Mouse (Mus musculus) hindbrain, embryonic 11.5 days (tissue): Measurements from ENCODE around the gene Rnf214. TPM values are rescaled to one million over a fixed set of nuclear protein-coding genes. Genes with fewer than 3 reads are reported as not detected.
A peak's percentile ranks its signal among the peaks of the same experiment; 100 is the strongest.

Source experiments
- ATAC-seq: fragments of 200-750 bp; cut with Nextera tagmentation; 2 replicates; pipeline ENCODE4 v1.8.0; 2017; ENCODE audit warnings: mild to moderate bottlenecking, moderate TSS enrichment, moderate library complexity; ENCODE audit not compliant: low FRiP score
- DNase-seq: peaks from one replicate; pipeline ENCODE4 v3.0.0-alpha.2; 2015; ENCODE audit warnings: low spot score
- H3K27ac ChIP-seq: fragments of 300-500 bp; sonication (generic); 2 replicates; pipeline ENCODE4 v1.5.1; 2014; ENCODE audit warnings: mild to moderate bottlenecking, low read depth, low read length
- H3K27me3 ChIP-seq: fragments of 300-500 bp; sonication (generic); 2 replicates; pipeline ENCODE4 v1.6.1; 2014; ENCODE audit warnings: mild to moderate bottlenecking, low read length, moderate library complexity, mixed read lengths; ENCODE audit not compliant: control insufficient read depth, insufficient read depth
- H3K36me3 ChIP-seq: fragments of 300-500 bp; sonication (generic); 2 replicates; pipeline ENCODE4 v1.6.1; 2014; ENCODE audit warnings: mild to moderate bottlenecking, low read length, moderate library complexity, mixed read lengths; ENCODE audit not compliant: control insufficient read depth, insufficient read depth
- H3K4me1 ChIP-seq: fragments of 300-500 bp; sonication (generic); replicated peaks from 2 replicates; pipeline ENCODE4 v1.6.1; 2014; ENCODE audit warnings: low read length, mixed read lengths; ENCODE audit not compliant: control insufficient read depth, insufficient read depth
- H3K4me2 ChIP-seq: fragments of 300-500 bp; sonication (generic); replicated peaks from 2 replicates; pipeline ENCODE4 v1.6.1; 2014; ENCODE audit warnings: mild to moderate bottlenecking, low read depth, low read length
- H3K4me3 ChIP-seq: fragments of 300-500 bp; sonication (generic); 2 replicates; pipeline ENCODE4 v1.5.1; 2014; ENCODE audit warnings: low read depth, low read length
- H3K9ac ChIP-seq: fragments of 300-500 bp; sonication (generic); 2 replicates; pipeline ENCODE4 v1.6.1; 2014; ENCODE audit warnings: low read depth, low read length
- H3K9me3 ChIP-seq: fragments of 300-500 bp; sonication (generic); 2 replicates; pipeline ENCODE4 v1.6.1; 2016; ENCODE audit warnings: low read length; ENCODE audit not compliant: control insufficient read depth
- whole genome bisulfite sequencing: fragments of 180-500 bp; shearing (Covaris S2); extraction: QIAGEN DNeasy Blood & Tissue Kit; methylation state at CpG from one replicate; pipeline ENCODE4 v1.1.7; 2014; 5-methylcytosine and 5-hydroxymethylcytosine counted together
- polyA plus RNA-seq: library from polyadenylated mRNA; unstranded; fragments of >200 nt; fragmentation: Nextera tagmentation; extraction: Ambion mirVana; gene quantifications from 2 replicates; pipeline ENCODE4 v1.2.1, GENCODE M21; 2014

Rnf214 gene
- polyA plus RNA-seq, 1 experiment from 2014 or later = 109 TPM

DNA sequence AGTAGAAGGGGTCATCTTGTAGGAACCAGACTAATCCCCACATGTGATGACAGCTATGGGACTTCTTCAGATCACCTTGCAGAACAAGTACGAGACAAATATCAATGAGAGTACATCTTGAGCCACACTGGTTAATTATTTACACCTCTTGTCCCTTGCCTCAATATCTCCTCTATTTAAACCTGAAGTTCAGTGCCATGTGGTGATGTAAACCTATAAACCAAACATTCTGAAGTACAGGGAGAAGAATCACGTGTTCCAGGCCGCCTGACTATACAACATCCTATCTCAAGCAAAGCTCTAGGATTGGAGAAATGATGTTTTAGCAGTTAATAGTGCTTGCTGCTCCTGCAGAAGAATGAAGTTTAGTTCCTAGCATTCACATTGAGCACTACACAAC lies 36.4 kb downstream of the Rnf214 start:
- H3K4me3 ChIP-seq = no peak overlapping the region
- ATAC-seq = no peak
- DNase-seq = no peak
- no peaks in the 10 kb centered on the region for H3K27me3 ChIP-seq
- no peaks in the 10 kb centered on the region for H3K4me1 ChIP-seq
- WGBS = 85% methylated on average over 3 of the region's 3 CpGs
- no peak overlapping the region for H3K9ac ChIP-seq
- no peak overlapping the region for H3K27ac ChIP-seq
- H3K36me3 ChIP-seq = peaks cover 14% of the 10 kb centered on the region
- H3K9me3 ChIP-seq = no peaks in the 10 kb centered on the region
- no peak overlapping the region for H3K4me2 ChIP-seq

DNA sequence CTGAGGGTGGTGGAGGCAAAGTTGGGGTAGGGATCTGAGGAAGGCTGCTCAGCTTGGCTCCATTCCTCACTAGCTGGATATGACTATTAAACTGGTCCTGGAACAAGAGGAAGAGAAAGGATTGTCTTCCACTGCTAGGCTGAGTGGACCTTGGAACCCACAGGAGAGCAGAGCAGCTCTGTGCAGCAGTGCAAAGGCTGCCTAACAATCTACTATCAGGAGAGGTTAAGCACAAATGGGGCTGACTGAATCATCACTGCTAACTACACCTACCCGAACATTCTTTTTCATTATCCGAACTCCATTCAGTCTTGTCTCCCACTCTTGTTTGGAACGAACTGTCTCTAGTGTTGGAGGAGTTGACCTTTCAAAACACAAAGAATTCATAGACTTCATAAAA lies 37.5 kb downstream of the Rnf214 start:
- no peak overlapping the region for H3K4me3 ChIP-seq
- H3K9ac ChIP-seq = no peak overlapping the region
- peaks cover 14% of the 10 kb centered on the region for H3K36me3 ChIP-seq
- ATAC-seq = no peak
- H3K4me2 ChIP-seq = no peak overlapping the region
- H3K27me3 ChIP-seq = no peaks in the 10 kb centered on the region
- H3K4me1 ChIP-seq = no peaks in the 10 kb centered on the region
- no peak for DNase-seq
- 100% methylated on average over 3 of the region's 3 CpGs for WGBS
- no peak overlapping the region for H3K27ac ChIP-seq
- H3K9me3 ChIP-seq = no peaks in the 10 kb centered on the region

DNA sequence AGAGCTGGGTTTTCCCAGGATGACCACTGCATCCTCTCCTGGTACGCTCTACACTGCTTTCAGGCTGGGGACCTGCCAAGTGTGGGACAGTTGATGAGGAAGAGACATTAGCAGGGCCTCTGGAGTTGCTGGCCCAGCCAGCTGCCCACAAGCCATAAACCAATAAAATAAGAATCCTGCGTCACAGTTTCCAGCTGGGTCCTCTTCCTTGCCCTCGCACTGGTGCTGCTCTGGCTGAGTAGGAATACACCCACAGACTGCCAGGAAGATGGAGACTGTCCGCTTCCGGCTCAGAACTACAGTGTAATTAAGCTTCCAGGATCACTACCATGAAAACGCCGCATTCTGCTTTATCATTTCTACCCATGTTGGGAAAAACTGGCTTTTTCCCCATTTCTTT lies 44.9 kb downstream of the Rnf214 start:
- Histone ChIP-seq H3K9me3 (no peaks in the 10 kb centered on the region), H3K4me3 (no peak overlapping the region), H3K27ac (0 out of 2 replicates have a peak overlapping the region, but pooled peaks have one; percentile 24), H3K4me1 (no peaks in the 10 kb centered on the region), H3K9ac (no peak overlapping the region), H3K4me2 (no peak overlapping the region), H3K36me3 (peaks cover 15% of the 10 kb centered on the region; the same call in 1 of the 2 replicates), H3K27me3 (no peaks in the 10 kb centered on the region)
- 88% methylated on average over 7 of the region's 7 CpGs for WGBS
- no peak for ATAC-seq
- no peak for DNase-seq

DNA sequence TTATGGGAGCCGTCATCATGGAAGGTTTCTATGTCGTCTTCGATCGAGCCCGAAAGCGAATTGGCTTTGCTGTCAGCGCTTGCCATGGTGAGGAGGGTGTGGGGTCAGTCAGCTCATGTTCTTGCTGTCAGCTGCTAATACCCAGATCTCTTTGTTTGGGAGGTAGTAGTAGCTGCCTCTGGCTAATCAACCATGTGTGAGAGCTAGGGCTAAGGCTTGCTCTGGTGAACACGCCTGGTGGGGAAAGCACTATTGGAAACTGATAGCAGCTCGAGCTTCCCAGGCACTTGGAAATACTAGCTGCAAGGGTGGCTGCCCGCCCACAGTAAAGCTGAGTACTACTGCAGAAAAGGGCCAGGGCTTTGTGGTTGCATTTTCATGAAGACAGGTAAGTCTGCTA lies 47.3 kb downstream of the Rnf214 start:
- ATAC-seq = no peak

DNA sequence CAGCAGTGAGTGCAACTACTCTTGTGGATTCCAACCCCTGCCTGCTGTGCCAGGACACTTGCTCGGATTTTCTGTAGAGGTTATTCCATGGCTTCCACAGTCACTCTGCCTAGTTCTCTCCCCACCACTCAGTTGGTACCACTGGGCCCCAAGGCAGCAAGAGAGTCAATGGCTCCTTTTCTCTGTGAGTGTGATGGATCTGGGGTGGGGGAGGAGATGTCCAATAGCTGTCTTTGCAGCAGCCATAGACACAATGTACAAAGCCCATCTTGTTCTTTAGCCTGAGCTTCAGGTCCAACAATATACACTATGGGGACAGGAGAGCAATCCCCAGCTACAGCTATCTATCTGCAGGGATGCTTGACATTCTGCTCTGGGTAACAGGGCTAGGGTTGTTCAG lies 52.6 kb downstream of the Rnf214 start:
- H3K36me3 ChIP-seq = peaks cover 2% of the 10 kb centered on the region; the same call in 1 of the 2 replicates

More for the DNA sequence above, 47.3 kb downstream of the Rnf214 start:
- DNase-seq = no peak
- no peaks in the 10 kb centered on the region for H3K27me3 ChIP-seq
- H3K9ac ChIP-seq = no peak overlapping the region
- no peak overlapping the region for H3K27ac ChIP-seq
- no peak overlapping the region for H3K4me2 ChIP-seq
- H3K4me1 ChIP-seq = no peaks in the 10 kb centered on the region
- WGBS = 93% methylated on average over 10 of the region's 10 CpGs
- H3K9me3 ChIP-seq = no peaks in the 10 kb centered on the region
- H3K4me3 ChIP-seq = no peak overlapping the region
- H3K36me3 ChIP-seq = peaks cover 15% of the 10 kb centered on the region; the same call in 1 of the 2 replicates

DNA sequence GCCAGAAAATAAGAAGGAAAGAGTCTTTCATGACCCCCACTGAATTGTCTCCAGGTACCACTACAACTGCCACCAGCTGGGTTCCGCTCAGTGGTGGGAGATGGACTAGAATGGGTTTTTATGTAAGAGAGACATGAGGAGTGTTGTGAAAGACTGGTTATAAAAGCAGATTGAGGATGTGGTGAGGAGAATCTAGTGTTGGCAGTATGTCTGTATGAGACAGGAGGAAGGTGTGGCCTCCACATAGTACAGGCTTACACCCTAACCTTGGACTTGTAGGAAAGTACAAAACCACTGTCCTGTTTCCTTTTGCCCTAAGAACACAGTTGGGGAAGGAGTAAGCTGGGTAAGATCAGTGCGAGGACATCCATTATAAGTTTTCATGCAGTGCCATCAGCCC lies 53.0 kb downstream of the Rnf214 start:
- Histone ChIP-seq H3K9me3 (no peaks in the 10 kb centered on the region), H3K27me3 (no peaks in the 10 kb centered on the region), H3K36me3 (no peaks in the 10 kb centered on the region), H3K4me3 (no peak overlapping the region), H3K27ac (no peak overlapping the region), H3K4me2 (no peak overlapping the region), H3K4me1 (no peaks in the 10 kb centered on the region), H3K9ac (no peak overlapping the region)
- WGBS = 97% methylated on average over 2 of the region's 2 CpGs
- ATAC-seq = no peak
- no peak for DNase-seq

More for the DNA sequence above, 52.6 kb downstream of the Rnf214 start:
- Histone ChIP-seq H3K27me3 (no peaks in the 10 kb centered on the region), H3K4me2 (no peak overlapping the region), H3K4me3 (no peak overlapping the region), H3K4me1 (no peaks in the 10 kb centered on the region), H3K27ac (no peak overlapping the region), H3K9me3 (no peaks in the 10 kb centered on the region), H3K9ac (no peak overlapping the region)
- WGBS = 79% methylated on average over 1 of the region's 1 CpGs
- no peak for DNase-seq
- ATAC-seq = no peak

DNA sequence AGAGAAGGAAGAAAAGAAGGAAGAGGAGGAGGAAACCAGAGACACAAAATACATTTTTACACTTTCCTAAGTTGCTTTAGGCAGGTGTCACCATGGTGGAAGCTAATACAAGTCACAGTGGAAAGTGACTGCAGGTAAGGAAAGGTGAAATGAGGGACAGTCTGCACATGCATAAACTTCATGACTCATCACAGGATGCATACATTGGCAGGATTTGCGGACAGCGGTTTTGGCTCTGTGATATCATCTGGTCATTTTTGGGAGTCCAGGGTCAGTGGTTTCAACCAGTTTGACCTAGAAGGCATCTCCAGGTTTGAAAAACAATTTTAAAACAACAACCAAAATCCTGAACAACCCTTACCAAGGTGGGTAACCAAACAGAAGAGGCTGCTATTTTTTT lies 54.9 kb downstream of the Rnf214 start:
- Histone ChIP-seq H3K4me2 (no peak overlapping the region), H3K36me3 (no peaks in the 10 kb centered on the region), H3K9me3 (no peaks in the 10 kb centered on the region), H3K27me3 (no peaks in the 10 kb centered on the region), H3K27ac (no peak overlapping the region), H3K4me3 (no peak overlapping the region), H3K4me1 (no peaks in the 10 kb centered on the region), H3K9ac (no peak overlapping the region)
- ATAC-seq (no peak), DNase-seq (no peak)
- 97% methylated on average over 2 of the region's 2 CpGs for WGBS

DNA sequence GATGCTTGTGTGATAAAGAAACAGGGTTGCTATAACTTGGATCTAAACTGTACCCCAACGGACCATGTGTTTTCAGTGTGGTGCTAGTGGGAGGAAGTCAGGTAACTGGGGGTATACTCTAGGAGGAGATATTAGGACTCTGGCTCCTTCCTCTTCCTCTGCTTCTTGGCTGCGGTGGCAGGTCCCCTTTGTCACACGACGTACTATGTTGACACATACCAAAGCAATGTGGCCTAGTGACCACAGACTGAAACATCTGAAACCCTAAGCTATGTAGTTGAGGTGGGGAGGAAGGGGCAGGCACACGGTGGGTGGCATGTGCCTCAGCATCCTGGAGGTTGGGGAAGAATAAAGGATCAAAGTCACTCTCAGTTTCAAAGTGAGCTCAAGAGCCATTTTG lies 55.4 kb downstream of the Rnf214 start:
- H3K27me3 ChIP-seq = no peaks in the 10 kb centered on the region
- ATAC-seq (no peak), DNase-seq (no peak)
- no peaks in the 10 kb centered on the region for H3K36me3 ChIP-seq
- H3K4me2 ChIP-seq = no peak overlapping the region
- no peaks in the 10 kb centered on the region for H3K9me3 ChIP-seq
- H3K4me1 ChIP-seq = no peaks in the 10 kb centered on the region
- 68% methylated on average over 5 of the region's 5 CpGs for WGBS
- no peak overlapping the region for H3K4me3 ChIP-seq
- no peak overlapping the region for H3K27ac ChIP-seq
- H3K9ac ChIP-seq = no peak overlapping the region

DNA sequence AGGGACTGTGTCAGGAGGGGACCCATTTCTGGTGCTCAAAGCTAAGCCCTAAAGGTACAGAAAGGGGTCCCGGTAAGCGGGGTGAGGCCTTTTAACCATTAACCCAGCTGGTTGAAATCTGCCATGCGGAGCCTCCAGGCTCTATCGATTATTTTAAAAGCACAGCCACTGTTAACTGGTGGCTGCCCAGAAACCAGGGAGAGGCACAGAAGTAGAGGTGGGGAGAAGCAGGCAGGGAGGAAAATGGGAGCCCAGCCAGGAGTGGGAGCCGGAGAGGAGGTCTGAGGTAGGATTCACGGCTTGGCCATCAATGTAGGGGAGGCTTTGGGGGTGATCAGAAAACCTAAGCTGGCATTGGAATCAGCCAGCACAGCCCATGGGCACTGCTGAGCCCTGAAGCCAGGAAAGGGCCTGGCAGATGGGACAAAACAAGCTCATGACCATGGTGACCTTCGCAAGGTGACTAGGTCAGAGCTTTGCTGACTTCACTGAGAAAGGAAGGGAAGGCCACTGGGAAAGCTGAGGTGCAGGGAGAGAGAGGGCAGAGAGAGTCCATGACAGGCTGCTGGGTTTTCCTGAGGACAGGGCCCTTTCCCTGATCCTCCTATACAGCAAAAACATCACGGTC lies 56.1 kb downstream of the Rnf214 start:
- Histone ChIP-seq H3K9me3 (no peaks in the 10 kb centered on the region), H3K4me3 (no peak overlapping the region), H3K36me3 (no peaks in the 10 kb centered on the region), H3K27me3 (no peaks in the 10 kb centered on the region), H3K4me1 (no peaks in the 10 kb centered on the region), H3K9ac (no peak overlapping the region), H3K27ac (no peak overlapping the region), H3K4me2 (no peak overlapping the region)
- DNase-seq (no peak), ATAC-seq (no peak)
- 79% methylated on average over 8 of the region's 8 CpGs for WGBS
